Mouse (Mus musculus) spleen, adult 18-20 months (tissue): ENCODE results near the gene Homer2.
A peak's percentile ranks its signal among the peaks of the same experiment; 100 is the strongest.

Experiments
- DNase-seq, 2 experiments: peaks; one replicate each; pipeline ENCODE4 v3.0.0; 2022; ENCODE audit warnings: mixed read lengths in 2 of 2

The Homer2 gene

GRCm38 (mm10) chr7:81649270-81649669 is 58.1 kb downstream of the Homer2 start:
- DNase-seq: no peak

GRCm38 (mm10) chr7:81647959-81648358 is 59.4 kb downstream of the Homer2 start:
- DNase-seq: no peak

GRCm38 (mm10) chr7:81644551-81645235 is 62.6 kb downstream of the Homer2 start:
- no peak for DNase-seq

GRCm38 (mm10) chr7:81641101-81641500 is 66.2 kb downstream of the Homer2 start:
- DNase-seq: no peak

- DNase-seq: no peak
Measured at GRCm38 (mm10) chr7:81632586-81632985, 74.7 kb downstream of the Homer2 start.

- no peak for DNase-seq
Measured at GRCm38 (mm10) chr7:81631261-81631660, 76.1 kb downstream of the Homer2 start.

- peak in 1 of 2 experiments; percentile 32 for DNase-seq
Measured at GRCm38 (mm10) chr7:81626460-81626859, 80.9 kb downstream of the Homer2 start.

- DNase-seq: no peak
Measured at GRCm38 (mm10) chr7:81623767-81624166, 83.6 kb downstream of the Homer2 start.

- no peak for DNase-seq
Measured at GRCm38 (mm10) chr7:81622793-81623192, 84.5 kb downstream of the Homer2 start.

- no peak for DNase-seq
Measured at GRCm38 (mm10) chr7:81615031-81615430, 92.3 kb downstream of the Homer2 start.

- DNase-seq: no peak
Measured at GRCm38 (mm10) chr7:81612856-81613635, 94.3 kb downstream of the Homer2 start.

- peak in 1 of 2 experiments; percentile 7 for DNase-seq
Measured at GRCm38 (mm10) chr7:81610125-81610524, 97.2 kb downstream of the Homer2 start.

GRCm38 (mm10) chr7:81606452-81606851 is 100.9 kb downstream of the Homer2 start:
- no peak for DNase-seq

GRCm38 (mm10) chr7:81605489-81605888 is 101.8 kb downstream of the Homer2 start:
- no peak for DNase-seq

- no peak for DNase-seq
Measured at GRCm38 (mm10) chr7:81604991-81605390, 102.3 kb downstream of the Homer2 start.

- no peak for DNase-seq
Measured at GRCm38 (mm10) chr7:81599379-81600280, 107.7 kb downstream of the Homer2 start.

- no peak for DNase-seq
Measured at GRCm38 (mm10) chr7:81597660-81598059, 109.7 kb downstream of the Homer2 start.

- no peak for DNase-seq
Measured at GRCm38 (mm10) chr7:81596086-81596485, 111.2 kb downstream of the Homer2 start.

GRCm38 (mm10) chr7:81595056-81595455 is 112.3 kb downstream of the Homer2 start:
- DNase-seq: no peak

GRCm38 (mm10) chr7:81593387-81593786 is 113.9 kb downstream of the Homer2 start:
- DNase-seq: no peak

GRCm38 (mm10) chr7:81592686-81593085 is 114.6 kb downstream of the Homer2 start:
- DNase-seq: no peak

GRCm38 (mm10) chr7:81587238-81587637 is 120.1 kb downstream of the Homer2 start:
- no peak for DNase-seq

- no peak for DNase-seq
Measured at GRCm38 (mm10) chr7:81585326-81585725, 122.0 kb downstream of the Homer2 start.
